Mouse (Mus musculus) liver, adult 2 months (tissue): ENCODE measurements around the gene Bod1l. TPM values are rescaled to one million over a fixed set of nuclear protein-coding genes. Genes with fewer than 3 reads are reported as not detected.

Experiments
- DNase-seq: peaks from one replicate; pipeline ENCODE4 v3.0.0-alpha.2; 2011; ENCODE audit warnings: low read depth, low spot score; ENCODE audit errors: extremely low read depth
- H3K27ac ChIP-seq: fragments of 200-500 bp; replicated peaks from 2 replicates; pipeline ENCODE4 v1.5.1; 2012; ENCODE audit warnings: low read depth, mild to moderate bottlenecking, control low read depth, inconsistent platforms, low read length; ENCODE audit not compliant: insufficient read depth
- H3K27me3 ChIP-seq: fragments of 200-500 bp; 2 replicates; pipeline ENCODE4 v1.6.1; 2012; ENCODE audit warnings: mild to moderate bottlenecking, moderate library complexity, low read length, inconsistent platforms; ENCODE audit not compliant: control insufficient read depth, insufficient read depth
- H3K36me3 ChIP-seq: fragments of 200-500 bp; 2 replicates; pipeline ENCODE4 v1.6.1; 2012; ENCODE audit warnings: low read length, inconsistent platforms; ENCODE audit not compliant: control insufficient read depth, insufficient read depth
- H3K4me1 ChIP-seq: fragments of 200-500 bp; 2 replicates; pipeline ENCODE4 v1.6.1; 2011; ENCODE audit warnings: low read length; ENCODE audit not compliant: control insufficient read depth, insufficient read depth
- H3K4me3 ChIP-seq: fragments of 200-500 bp; 2 replicates; pipeline ENCODE4 v1.5.1; 2011; ENCODE audit warnings: low read depth, mild to moderate bottlenecking, control low read depth, low read length, moderate library complexity; ENCODE audit not compliant: insufficient read depth
- H3K79me2 ChIP-seq: fragments of 200-500 bp; 2 replicates; pipeline ENCODE4 v1.6.1; 2012; ENCODE audit warnings: inconsistent platforms, mild to moderate bottlenecking, low read length, moderate library complexity; ENCODE audit not compliant: control insufficient read depth, insufficient read depth
- H3K9ac ChIP-seq: fragments of 200-500 bp; 2 replicates; pipeline ENCODE4 v1.6.1; 2012; ENCODE audit warnings: low read depth, mild to moderate bottlenecking, control low read depth, inconsistent platforms, low read length
- CTCF ChIP-seq: fragments of 200-500 bp; IDR thresholded peaks from 2 replicates; pipeline ENCODE4 v1.5.1; 2011; ENCODE audit warnings: low read depth, low read length, control low read depth
- POLR2A ChIP-seq: fragments of 200-500 bp; IDR thresholded peaks from 2 replicates; pipeline ENCODE4 v1.6.1; 2011; ENCODE audit warnings: low read length, control low read depth; ENCODE audit not compliant: insufficient read depth; ENCODE audit errors: extremely low read depth
- WGBS: fragments of 180-500 bp; shearing (Covaris S2); methylation state at CpG from one replicate; pipeline ENCODE4 v1.1.7; 2018; 5-methylcytosine and 5-hydroxymethylcytosine counted together
- polyA plus RNA-seq: library from polyadenylated mRNA; depleted of rRNA; stranded (reverse); fragments of >200 nt; gene quantifications from 2 replicates; pipeline ENCODE4 v1.2.3, GENCODE M21; 2012
- total RNA-seq: library from RNA; depleted of rRNA; stranded (reverse); fragments of >200 nt; gene quantifications from 2 replicates; pipeline ENCODE4 v1.2.3, GENCODE M21; 2014

The Bod1l gene
- total and polyA plus RNA-seq, 2 experiments = 1.5 to 9.3 TPM

GRCm38 (mm10) chr5:41765626-41766405, 78.3 kb downstream of the Bod1l start:
- DNase-seq = no peak
- Histone ChIP-seq H3K27me3 (peaks cover 35% of the 10 kb centered on the region), H3K4me3 (no peak overlapping the region), H3K36me3 (no peaks in the 10 kb centered on the region), H3K27ac (no peak overlapping the region), H3K9ac (no peak overlapping the region), H3K79me2 (no peaks in the 10 kb centered on the region), H3K4me1 (peaks cover 8% of the 10 kb centered on the region; the same call in 1 of the 2 replicates)
- TF ChIP-seq POLR2A (no peak), CTCF (no peak)
- WGBS = 7% methylated on average over 14 of the region's 14 CpGs

- Histone ChIP-seq H3K27ac (no peak within 1 kb of the TSS), H3K79me2 (no peaks in the 10 kb centered on the region), H3K27me3 (peaks cover 35% of the 10 kb centered on the region), H3K4me1 (peaks cover 8% of the 10 kb centered on the region; the same call in 1 of the 2 replicates), H3K9ac (no peak within 1 kb of the TSS), H3K36me3 (no peaks in the 10 kb centered on the region), H3K4me3 (no peak within 1 kb of the TSS)
- 1% methylated on average over 77 of the region's 79 CpGs for WGBS
- no peak for DNase-seq
- TF ChIP-seq POLR2A (no peak), CTCF (no peak)
Observed at GRCm38 (mm10) chr5:41763731-41764721, 80.1 kb downstream of the Bod1l start, which contains the start of gene Nkx3-2. Nkx3-2 (minus strand) TSS chr5:41764501.

GRCm38 (mm10) chr5:41762947-41763730, 81.0 kb downstream of the Bod1l start:
- no peak overlapping the region for H3K4me3 ChIP-seq
- H3K4me1 ChIP-seq = peaks cover 8% of the 10 kb centered on the region; the same call in 1 of the 2 replicates
- H3K9ac ChIP-seq = no peak overlapping the region
- DNase-seq = no peak
- TF ChIP-seq POLR2A (no peak), CTCF (no peak)
- H3K79me2 ChIP-seq = no peaks in the 10 kb centered on the region
- 3% methylated on average over 41 of the region's 41 CpGs for WGBS
- H3K27ac ChIP-seq = no peak overlapping the region
- peaks cover 35% of the 10 kb centered on the region for H3K27me3 ChIP-seq
- H3K36me3 ChIP-seq = no peaks in the 10 kb centered on the region

DNA sequence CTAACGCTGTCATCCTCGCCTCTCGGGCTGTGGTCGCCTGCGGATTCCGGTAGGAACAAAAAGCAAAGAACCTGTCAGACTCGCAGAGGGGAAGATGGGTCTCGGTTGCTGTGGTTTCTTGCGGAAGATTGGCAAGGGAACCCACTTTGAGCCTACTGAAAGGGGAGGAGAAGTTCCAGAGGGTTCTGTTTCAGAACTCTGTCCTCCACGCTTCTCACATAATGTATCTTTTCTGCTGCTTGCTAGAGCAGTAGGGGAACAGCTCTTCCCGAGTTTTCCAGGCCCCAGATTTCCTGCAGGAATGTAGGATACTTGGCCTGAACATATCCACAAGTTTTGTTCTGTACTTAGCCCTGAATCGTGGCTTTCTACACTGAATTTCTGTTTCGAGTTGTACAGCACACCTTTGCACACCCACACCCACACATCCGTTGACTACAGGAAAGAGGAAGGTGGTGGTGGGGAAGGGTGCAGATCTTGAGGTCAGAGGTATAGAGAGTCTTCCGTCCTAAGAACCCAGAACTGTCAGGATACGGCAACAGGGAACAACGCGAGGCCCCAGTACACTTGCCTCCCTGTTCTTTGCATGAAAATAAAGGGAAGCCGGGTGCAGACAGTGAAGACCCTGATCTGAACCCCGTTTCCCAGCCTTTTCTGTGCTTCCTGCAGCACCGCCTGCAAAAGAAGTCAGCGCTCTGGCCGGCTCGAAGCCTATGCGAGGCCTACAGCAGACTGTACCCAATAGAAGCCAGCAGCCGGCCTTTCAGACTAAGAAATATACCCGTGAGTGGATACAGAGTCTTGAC, 81.8 kb downstream of the Bod1l start:
- DNase-seq = no peak
- H3K27ac ChIP-seq = no peak overlapping the region
- peaks cover 6% of the 10 kb centered on the region; the same call in 1 of the 2 replicates for H3K4me1 ChIP-seq
- H3K79me2 ChIP-seq = no peaks in the 10 kb centered on the region
- H3K9ac ChIP-seq = no peak overlapping the region
- WGBS = 5% methylated on average over 27 of the region's 27 CpGs
- H3K36me3 ChIP-seq = no peaks in the 10 kb centered on the region
- H3K27me3 ChIP-seq = peaks cover 33% of the 10 kb centered on the region
- TF ChIP-seq POLR2A (no peak), CTCF (no peak)
- H3K4me3 ChIP-seq = no peak overlapping the region
